Mouse (Mus musculus) spleen, adult 12 weeks (tissue): ENCODE measurements at regions not wholly inside any gene's neighbourhood (a gene's known extent, or its start where the extent isn't known, plus 50 kb on each side); places are given as distances from the start of the nearest gene placed in this dataset.

Experiments
- DNase-seq: peaks from one replicate; pipeline ENCODE4 v3.0.0; 2022; ENCODE audit warnings: low spot score

DNA sequence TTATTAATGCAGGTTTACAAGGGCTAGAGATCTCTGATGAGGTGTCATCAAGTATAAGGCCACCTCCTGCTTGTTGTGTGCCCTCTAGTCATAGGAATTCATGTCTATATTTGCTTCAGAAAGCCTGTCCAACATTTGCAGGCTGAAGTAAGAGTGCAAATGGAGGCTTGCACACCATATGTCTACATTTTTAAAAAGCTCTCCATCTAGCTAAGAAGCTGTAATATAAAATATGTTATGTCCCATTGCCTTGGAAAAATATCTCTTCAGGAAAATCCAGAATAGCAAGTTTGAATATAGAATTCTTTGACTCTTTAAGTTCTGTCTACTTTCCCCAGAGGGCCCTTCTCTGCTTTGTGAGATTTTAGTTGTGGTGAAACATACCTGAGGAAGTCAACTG, 134.6 kb downstream of the Cd24a start:
- no peak for DNase-seq

DNA sequence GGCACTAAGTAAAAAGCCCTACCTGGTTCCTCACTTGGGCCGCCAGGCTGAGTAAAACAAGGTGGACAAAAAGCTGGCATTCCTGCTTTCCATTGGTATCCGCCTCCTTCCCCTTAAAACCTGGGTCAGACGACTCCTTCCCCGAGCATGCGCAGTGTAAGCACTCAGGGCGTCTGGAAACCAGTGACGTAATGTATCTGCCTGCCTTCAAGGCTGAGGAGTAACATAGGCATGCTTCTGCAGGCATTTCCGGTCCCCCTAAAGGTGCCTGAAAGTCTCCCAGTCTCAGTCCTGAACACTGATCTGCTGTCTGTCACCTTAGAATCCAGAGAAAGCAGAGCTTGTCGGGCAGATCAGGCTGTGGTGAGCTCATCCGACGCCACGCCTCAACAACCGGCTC, 140.7 kb downstream of the Cd24a start:
- no peak for DNase-seq

DNA sequence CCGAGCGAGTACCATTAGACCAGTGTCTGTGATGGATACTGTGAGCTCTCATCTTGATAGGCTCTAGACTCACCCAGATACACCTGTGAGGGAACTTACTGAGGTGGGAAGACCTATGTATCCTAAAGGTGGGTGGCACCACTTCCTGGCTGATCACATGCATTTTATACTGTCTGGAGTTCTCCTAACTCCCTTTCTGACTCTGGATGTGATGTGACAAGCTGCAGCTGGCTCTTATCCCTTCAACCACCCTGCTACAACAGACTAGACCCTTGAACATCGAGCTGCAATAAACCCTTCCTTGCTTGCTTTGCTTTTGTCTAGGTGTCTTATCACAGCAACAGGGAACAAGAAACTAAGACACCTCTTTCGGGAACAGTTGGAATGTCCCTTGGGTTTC, 143.3 kb downstream of the Cd24a start:
- DNase-seq, result no peak

DNA sequence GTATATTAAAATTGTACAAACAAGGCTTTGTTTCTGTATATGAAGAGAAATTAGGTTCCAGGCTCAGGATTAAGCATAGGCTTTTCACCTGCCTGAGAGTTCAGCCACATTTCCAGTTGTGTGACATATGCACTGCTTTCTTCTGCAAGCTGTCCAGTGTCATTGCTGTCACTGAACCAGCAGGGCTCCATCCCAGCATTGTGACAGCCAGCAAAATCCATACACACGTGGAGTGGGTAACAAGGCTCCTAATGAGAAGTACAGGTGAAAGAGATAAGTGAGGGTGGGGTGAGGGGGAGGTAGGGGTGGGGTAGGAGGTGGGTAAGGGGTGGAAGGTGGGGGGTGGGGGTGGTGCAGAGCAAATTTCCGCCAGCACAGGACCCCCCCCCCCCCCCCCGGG, 144.1 kb downstream of the Cd24a start:
- no peak for DNase-seq

DNA sequence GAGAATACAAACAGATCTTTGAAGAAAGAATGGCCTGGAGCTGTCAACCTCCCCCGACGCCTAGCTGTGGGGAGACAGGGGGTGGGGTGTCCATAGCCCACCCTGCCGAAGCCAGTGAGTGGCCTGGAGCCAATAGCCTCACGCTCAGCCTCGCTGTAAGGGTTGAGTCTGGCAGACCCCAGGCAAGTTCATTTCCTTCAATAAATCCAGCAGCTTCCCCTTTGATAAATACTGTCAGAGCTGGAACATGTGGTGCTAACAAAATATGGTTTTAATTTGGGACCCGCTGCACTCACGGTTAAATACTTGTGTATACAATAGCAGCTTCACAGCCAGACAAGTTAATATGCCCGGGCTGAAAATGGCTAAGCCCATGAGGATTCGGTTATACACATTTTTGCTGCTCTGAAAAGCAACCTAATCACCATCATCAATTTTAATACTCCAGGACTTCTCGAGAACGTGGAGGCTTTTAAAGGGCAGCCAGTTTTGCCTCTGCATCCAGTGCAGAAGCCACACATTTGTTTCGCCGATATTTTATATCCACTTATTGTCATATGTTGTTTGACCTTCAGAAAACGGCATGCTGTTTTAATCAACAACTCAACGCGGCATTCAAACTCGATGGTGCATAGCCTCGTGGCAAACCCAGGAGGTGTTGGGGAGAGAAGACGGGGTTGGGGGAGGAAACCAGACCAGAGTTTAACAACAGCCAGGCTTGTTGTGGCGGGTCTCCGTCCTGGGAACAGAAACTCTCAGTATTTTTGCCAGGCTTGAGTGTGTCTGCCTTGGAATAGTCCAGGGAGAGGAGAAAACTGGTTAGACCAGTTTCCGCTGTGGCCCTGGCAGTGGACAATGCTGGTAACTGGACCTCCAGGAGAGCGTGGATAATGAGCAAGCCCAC, 144.9 kb downstream of the Cd24a start:
- no peak for DNase-seq

DNA sequence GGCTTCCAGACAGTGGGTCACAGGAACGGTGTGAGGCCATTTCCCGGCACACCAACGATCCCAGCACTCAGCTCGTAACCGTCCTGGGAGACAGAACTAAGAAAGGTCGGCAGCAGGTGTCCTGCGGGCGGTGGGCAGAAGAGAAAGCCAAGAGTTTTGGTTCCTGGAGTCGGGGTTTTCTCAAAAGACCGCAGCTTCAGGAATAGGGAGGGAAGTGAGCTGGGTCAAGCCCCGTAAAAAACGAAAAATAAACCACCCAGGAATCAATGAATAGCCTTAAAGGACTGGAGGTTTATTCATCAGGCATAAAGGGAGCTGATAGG, 145.5 kb downstream of the Cd24a start:
- DNase-seq, result no peak

DNA sequence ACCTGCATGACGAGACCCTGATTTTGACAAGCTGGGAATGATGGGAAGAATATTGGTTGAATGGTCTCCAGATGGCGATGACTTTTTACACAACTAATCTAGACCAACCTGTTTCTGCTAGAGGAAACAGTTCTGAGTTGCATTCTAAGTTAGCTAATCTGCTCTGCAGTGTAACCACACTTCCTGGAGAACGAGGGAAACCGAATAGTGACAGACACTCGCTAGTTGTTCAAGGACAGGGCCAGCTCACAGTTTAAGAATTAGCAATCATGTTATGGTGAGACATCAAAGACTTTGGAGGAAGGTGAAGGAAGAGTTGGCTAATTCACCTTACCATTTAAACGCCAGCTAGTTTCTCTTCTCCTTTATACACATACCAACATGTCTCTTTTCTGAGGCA, 149.7 kb downstream of the Cd24a start:
- DNase-seq, result no peak

DNA sequence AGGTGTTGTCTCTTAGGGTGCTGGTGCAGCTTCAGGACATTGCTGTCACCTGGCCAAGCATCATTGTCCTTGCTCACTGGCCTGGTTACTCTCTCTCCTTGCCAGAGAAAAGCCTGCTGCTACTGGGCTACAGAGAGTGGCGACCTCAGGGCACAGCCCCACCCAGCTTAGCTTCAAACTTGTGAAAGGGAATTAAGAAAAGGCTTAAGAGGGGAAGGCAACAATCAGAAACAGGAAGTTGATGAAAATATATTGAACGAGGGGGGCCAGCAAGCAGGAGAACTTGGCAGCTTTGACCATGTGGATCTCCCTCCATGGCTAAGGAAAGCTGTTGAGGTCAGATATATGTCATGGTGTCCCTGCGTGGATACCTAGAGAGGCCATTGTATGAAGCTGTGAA, 151.1 kb downstream of the Cd24a start:
- DNase-seq, result no peak

DNA sequence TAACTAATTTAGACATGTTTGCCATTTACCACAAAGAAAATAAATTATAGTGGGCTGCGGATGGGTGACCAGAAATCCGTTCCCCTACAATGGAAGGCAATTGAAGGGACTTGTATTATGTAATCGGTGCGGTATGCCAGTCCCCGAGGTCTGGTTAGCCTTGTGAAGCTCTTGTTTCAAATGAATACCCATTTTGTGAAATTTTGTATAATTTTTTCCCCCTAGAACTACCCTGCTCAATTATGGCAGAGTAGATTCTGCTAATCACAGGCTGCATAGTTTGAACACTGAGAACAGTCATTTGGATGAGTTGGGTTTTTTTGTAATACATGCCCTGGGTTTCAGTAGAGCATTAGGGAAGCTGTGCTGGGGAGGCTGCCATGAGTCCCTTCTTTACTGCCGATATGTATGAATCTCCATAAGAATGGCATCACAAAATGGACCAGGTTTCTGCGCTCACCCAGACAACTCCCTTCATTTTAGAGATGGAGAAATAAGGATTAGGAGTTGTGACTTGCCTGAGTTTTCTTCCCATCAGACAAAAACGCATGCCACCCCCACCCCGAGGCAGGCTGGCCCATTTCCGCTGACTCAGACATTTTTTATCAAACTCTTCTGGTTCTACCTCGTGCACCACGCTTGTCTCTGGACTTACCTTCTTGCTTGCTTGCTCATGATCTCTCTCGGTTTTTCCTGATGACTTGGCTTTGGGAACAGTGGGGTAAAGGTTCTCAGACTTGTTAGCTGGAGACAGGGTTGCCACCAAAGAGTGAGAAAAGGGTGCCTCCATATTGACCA, 155.7 kb downstream of the Cd24a start:
- no peak for DNase-seq

DNA sequence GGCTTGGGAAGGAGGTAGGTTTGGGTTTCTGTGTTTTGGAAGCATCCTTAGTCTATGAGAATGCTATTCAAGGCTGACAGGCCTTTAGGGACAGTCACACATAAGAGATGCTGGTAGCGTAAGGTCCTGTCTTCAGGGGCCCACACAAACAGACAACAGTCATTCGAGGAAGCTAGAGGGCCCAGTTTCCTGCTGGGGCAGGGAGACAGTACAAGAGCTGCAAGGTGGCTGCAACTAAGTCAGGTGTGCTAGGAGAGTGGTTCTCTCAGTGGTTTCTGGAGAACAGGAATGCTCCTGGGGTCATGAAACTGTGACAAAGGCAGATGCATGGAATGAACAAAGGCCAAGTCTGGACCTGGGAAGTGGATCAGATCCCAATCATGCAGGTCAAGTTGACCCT, 161.1 kb downstream of the Cd24a start:
- no peak for DNase-seq

DNA sequence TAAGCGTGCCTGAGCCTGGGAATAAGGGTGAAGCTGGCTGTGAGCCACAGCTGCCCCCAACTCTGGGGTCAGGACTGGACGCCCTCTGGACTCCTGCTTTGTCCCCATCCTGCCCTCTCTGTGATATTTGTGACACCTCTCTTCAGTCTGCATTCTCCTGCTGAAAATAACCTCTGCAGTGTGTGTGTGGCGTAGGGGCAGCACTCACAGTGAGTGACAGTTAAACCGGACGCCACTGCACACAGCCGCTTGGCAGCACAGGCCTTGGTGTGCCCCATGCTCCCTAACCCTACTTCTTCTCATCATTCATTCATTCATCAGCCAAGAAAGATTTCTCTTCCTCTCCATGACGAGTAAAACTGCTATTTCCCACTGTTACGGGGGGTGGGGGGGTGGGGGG, 161.6 kb downstream of the Cd24a start:
- DNase-seq, result no peak

DNA sequence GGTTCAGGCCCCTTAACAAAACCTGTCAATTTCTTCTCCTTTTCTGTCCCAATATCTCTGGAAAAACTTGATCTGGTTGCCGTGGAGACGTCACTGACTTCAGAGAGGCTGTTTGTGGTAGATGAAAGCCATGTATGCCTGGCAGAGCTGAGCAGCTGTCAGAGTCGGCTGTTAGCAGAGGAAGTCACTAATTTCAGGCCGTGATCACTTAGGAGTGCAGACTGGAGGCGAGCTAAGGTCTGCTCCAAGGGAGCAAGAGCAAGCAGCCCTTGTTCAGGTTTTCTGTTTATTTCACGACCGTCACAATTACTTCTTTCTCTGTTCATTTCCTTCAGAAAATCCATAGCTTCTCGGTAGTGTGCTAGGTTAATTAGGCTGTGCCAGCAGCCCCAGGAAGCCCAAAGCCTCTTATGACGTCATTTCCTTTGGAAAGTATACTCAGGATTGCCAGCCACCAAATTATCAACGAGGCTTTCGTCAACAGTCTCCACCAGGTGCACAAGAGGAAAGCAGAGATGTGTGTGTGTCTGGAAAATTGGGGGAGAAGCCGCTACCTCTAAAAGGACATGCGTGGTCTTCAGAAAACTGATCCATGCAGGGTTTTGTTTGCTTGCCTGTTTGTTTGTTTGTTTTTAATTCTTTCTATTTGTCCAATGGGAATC, 161.2 kb downstream of the Qrsl1 start:
- DNase-seq, result peak; percentile 38

DNA sequence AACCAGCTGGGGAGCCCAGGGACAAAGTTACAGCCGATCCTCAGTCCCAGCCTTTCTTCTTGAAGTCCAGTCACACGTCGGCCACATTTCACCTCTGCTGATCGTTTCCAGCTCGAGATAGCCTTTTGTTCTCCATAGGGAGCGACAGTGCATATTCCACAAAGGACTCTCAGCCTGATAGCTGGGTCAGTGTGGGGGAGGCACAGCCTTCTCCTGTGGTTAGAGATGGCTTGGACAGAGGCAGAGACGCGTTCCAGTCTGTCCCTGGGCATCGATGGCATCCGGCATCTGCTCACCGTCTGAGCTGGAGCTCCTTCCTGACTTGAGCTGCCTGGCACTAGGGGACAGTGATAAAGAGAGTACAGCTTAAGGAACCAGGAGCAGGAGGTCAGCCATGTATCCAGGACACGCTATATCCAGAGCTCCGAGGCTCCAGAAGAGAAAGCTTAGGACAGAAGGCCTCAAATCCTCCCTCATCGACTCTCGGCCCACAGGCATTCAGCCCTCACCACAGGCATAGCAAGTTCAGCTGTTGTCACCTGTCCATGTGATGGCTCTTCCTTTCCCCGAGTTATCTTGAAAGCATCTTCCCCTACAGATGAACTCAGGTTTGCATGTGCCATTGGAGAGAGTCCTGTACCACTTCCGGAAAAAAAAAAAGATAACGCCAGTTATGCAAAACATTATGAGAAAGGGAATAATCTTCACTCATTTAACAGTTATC, 160.0 kb downstream of the Qrsl1 start:
- DNase-seq, result no peak

DNA sequence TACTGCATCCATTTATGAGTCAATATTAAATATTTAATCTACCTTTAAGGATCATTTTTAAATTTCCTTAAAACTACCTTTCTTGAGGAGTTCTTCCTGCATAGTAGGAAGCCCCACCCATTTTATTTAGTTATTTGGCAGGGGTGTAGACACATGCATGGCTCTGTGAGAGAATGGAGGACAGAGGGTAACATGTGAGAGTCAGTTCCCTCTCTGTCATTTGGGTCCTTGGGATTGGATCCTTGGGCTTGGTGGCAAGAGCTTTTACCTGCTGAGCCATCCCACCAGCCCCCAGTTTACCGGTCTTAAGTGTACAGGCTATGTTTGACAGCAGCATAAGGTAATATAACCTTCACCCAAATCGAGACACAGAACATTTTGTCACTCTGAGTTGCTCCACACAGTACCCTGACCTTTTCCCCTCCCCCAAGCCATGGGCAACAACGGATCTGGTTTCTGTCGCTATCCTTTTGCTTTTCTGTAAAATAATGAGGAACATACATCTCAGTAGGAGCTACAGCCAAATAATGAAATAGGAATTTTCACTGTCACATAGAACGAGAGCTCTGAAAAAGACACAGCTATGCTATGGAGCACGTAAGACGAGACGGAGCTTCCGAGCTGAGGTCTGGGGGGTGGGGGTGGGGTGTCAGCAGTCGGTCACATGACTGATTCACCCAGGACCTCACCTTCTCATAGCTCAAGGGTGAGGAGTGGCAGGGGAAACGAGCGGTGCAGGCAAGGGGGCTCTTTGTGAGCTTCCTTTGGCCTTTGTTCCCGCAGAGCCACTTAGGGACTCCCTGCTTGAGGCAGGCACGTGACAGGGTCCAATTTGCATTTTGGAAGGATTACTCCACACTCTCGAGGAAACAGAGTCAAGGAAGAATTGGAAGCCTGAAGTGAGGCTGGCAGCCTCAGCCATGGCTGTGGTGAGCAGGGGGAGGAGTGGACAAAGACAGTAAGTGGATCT, 159.2 kb downstream of the Qrsl1 start:
- no peak for DNase-seq

DNA sequence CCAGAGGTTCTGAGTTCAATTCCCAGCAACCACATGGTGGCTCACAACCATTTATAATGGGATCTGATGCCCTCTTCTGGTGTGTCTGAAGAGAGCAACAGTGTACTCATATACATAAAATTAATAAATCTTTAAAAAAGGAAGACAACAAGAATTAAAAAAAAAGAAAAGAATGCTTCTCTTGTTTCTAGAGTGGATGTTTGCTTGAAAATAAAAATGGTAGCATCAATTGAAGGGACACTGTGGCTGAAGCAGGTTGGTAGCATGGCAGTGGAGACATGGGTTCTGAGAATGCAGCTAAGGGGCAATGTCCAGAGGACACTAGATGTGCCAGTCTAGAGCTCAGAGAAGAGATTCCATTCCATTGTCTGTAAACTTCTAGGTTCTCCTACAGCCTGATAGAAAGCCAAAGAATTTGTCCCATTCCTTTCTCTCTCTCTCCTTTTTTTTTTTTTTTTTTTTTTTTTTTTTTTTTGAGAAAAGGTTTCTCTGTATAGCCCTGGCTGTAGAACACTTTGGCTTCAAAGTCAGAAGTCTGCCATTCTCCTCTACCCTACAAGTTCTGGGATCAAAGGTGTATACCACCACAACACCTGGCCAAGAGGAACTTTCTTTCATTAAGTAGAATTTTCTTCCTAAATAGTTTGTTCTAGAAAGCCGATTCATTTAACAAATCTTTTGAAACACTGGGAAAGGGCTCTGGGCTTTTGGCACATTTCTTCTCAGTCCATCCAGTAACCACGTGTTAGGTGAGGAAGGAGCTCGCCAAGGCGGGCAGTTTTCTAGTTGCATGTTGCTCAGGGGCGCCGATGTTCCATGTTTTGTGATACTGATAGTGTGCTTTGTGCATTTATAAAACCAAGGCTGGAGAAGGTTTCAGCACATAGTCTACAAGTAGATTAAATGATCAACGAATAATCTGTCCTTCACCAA, 158.1 kb downstream of the Qrsl1 start:
- no peak for DNase-seq

DNA sequence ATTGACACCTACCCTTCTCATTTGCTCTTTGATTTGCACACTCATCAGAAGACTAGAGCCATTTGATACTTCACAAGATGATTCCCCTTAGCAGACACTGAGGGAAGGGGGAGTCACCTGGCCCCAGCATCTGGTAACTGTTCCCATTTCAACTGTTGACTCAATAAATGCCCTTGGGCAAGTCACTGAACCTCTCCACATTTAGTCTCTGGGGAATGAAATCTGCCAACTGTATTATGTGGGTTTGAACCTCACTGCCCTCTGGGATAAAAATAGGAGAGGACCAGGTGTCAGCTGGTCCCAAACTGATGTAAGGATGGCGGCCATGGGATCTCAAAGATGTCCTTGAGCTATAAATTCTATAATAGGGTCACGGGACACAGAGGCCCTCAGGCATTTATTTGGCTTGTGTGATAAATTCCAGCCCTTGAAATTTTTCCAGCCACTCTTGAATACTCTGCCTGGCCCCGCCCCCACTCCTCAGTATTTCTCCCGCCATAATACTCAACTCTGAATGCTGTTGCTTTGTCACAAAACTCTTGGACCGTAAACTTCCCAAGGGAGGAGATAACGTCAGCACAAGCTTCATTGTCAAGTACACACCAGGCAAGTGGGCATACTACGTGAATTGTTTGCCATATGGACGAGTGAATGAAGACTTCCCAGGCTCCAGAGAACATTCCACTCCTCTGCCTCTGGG, 155.5 kb downstream of the Qrsl1 start:
- no peak for DNase-seq

DNA sequence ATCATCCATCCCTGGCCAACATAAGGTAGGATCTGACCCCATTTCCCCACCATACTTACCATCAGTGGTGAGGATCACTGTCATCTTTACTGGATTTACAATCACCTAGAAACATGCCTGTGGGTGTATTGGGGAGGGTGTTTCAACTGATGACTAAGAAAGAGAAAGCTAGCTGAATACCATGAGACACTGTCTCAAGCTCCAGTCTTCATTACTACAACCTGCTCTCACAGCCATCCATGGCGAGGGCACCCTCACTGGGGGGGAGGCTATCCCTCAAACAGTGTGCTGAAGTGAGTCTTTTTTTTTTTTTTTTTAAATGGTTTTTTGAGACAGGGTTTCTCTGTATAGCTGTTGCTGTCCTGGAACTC, 154.9 kb downstream of the Qrsl1 start:
- DNase-seq, result no peak

DNA sequence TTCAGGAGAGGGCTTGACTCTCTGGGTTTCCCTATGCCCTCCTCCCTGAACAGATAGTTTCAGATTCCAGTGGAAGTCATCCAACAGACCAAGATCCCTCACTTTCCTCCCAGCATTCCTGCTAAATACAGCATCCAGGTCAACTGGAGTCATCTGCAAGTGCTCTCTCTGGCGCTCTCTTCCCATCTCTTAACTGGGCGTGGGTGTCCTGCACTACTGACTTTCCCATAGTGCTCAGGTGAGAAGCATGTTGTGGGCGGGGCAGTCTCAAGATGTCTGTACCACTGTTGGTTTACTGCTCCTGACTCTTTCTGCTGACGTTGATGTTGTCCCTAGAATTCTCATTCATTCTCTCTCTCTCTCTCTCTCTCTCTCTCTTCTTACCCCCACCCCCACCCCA, 154.0 kb downstream of the Qrsl1 start:
- DNase-seq, result no peak

DNA sequence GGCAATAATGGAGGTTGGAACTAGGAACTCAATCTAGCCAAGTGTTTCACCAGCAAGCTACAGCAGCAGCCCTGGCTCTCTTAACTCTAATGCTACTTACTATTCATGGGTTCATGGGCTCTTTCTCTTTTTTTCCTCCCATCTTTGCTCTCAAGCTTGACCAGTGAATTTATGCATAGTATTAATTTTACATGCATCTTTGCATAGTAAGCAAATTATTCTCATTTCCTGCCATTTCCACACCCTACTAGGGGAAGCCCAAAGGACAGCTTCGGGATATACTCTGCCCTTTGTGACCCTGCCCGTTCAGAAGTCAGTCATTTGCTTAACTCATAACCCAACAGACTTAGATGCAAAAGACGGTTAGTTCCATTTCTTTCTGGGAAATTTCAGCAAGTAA, 153.2 kb downstream of the Qrsl1 start:
- no peak for DNase-seq
